Mouse (Mus musculus): Measurements from ENCODE around the gene Golga7b. TPM values are rescaled to one million over a fixed set of nuclear protein-coding genes. Genes with fewer than 3 reads are reported as not detected.

Gene Golga7b
- total RNA-seq (2021) = 10 to 100 TPM; 64.3 to 64.4 TPM
- long read RNA-seq, transcript Golga7b-201 (5 exons, 2,823 nt) = major isoform, 73 of 92 reads
- long read RNA-seq, partial matches to known transcripts = 7 of 92 reads
- long read RNA-seq, other reads (novel, unspliced or antisense) = 12 of 92 reads

- DNase-seq (ENCODE audit: low spot score in 2 of 2) = no peak
Measured at GRCm38 (mm10) chr19:42247519-42247918, at the start of gene Golga7b. Gene Golga7b (plus strand): TSS chr19:42247574.

- no peak for DNase-seq (ENCODE audit: low spot score in 2 of 2)
Measured at GRCm38 (mm10) chr19:42198026-42198425, 49.3 kb upstream of the Golga7b start.

- no peak for DNase-seq (ENCODE audit: low spot score in 2 of 2)
Measured at GRCm38 (mm10) chr19:42201696-42202381, 45.5 kb upstream of the Golga7b start, which contains the start of gene Sfrp5. Gene Sfrp5 (minus strand): TSS chr19:42202252.

GRCm38 (mm10) chr19:42202467-42202866 is 44.9 kb upstream of the Golga7b start:
- DNase-seq (ENCODE audit: low spot score in 2 of 2) = no peak

- no peak for DNase-seq (ENCODE audit: low spot score in 2 of 2)
Measured at GRCm38 (mm10) chr19:42204306-42204705, 43.1 kb upstream of the Golga7b start.

GRCm38 (mm10) chr19:42205201-42205600 is 42.2 kb upstream of the Golga7b start:
- DNase-seq (ENCODE audit: low spot score in 2 of 2) = no peak

- no peak for DNase-seq (ENCODE audit: low spot score in 2 of 2)
Measured at GRCm38 (mm10) chr19:42209485-42209884, 37.9 kb upstream of the Golga7b start.

GRCm38 (mm10) chr19:42209976-42210375 is 37.4 kb upstream of the Golga7b start:
- no peak for DNase-seq (ENCODE audit: low spot score in 2 of 2)

GRCm38 (mm10) chr19:42211936-42212335 is 35.4 kb upstream of the Golga7b start:
- DNase-seq (ENCODE audit: low spot score in 2 of 2) = no peak

- no peak for DNase-seq (ENCODE audit: low spot score in 2 of 2)
Measured at GRCm38 (mm10) chr19:42214601-42215000, 32.8 kb upstream of the Golga7b start.

- no peak for DNase-seq (ENCODE audit: low spot score in 2 of 2)
Measured at GRCm38 (mm10) chr19:42216699-42217373, 30.5 kb upstream of the Golga7b start.

- DNase-seq (ENCODE audit: low spot score in 2 of 2) = peak; percentile 40 to 67
Measured at GRCm38 (mm10) chr19:42217374-42217763, 30.0 kb upstream of the Golga7b start.

- DNase-seq (ENCODE audit: low spot score in 2 of 2) = no peak
Measured at GRCm38 (mm10) chr19:42226451-42226850, 20.9 kb upstream of the Golga7b start.

GRCm38 (mm10) chr19:42229499-42230287 is 17.7 kb upstream of the Golga7b start:
- no peak for DNase-seq (ENCODE audit: low spot score in 2 of 2)

GRCm38 (mm10) chr19:42230288-42230568 is 17.1 kb upstream of the Golga7b start:
- DNase-seq (ENCODE audit: low spot score in 2 of 2) = no peak

- no peak for DNase-seq (ENCODE audit: low spot score in 2 of 2)
Measured at GRCm38 (mm10) chr19:42230986-42231385, 16.4 kb upstream of the Golga7b start.

- no peak for DNase-seq (ENCODE audit: low spot score in 2 of 2)
Measured at GRCm38 (mm10) chr19:42237602-42238340, 9.6 kb upstream of the Golga7b start.

- DNase-seq (ENCODE audit: low spot score in 2 of 2) = no peak
Measured at GRCm38 (mm10) chr19:42238341-42238715, 9.0 kb upstream of the Golga7b start.

- no peak for DNase-seq (ENCODE audit: low spot score in 2 of 2)
Measured at GRCm38 (mm10) chr19:42240881-42241280, 6.5 kb upstream of the Golga7b start.

- no peak for DNase-seq (ENCODE audit: low spot score in 2 of 2)
Measured at GRCm38 (mm10) chr19:42243401-42243800, 4.0 kb upstream of the Golga7b start.

- DNase-seq (ENCODE audit: low spot score in 2 of 2) = no peak
Measured at GRCm38 (mm10) chr19:42246626-42247025, 748 bp upstream of the Golga7b start.
